Mouse (Mus musculus): ENCODE measurements around the gene Pknox2.

Gene Pknox2

DNA sequence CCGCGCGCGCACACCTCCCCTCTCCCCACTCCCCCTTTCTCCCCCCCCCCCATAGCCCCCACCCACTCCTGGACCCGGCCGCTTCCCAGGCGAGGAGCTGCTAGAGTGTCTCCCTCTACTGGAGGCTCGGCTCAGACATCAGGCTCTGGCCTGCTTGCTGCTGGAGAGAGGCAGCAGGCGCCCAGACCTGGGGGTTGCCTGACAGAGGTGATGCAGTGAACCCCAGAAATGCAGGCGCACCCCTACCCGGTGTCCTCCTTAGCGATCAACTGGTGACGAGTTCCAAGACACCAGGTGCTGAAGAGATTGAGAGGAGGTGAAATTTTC, at the start of gene Pknox2:
Pknox2 (minus strand) TSS at position 49 of the 327 bp plus-strand sequence.
- peak; percentile 85 for DNase-seq

DNA sequence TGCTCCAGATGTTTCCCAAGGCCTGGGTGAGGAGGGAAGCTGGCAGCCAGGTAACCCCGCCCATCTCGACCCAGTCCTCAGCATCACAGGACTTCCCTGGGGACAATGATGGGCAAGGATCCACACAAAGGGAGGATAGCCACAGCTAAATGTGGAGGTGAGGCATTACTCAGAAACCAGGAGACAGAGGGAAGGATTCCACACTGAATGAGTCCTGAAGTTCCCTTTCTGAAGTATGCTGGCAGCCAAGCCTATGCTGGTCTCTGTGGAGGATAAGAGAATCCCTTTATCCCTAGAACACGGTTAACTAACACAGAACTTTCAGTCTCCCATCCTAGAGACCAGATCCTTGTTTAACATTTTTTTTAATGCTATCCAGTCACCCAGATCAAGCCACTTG, 40.8 kb upstream of the Pknox2 start:
- DNase-seq, result no peak

DNA sequence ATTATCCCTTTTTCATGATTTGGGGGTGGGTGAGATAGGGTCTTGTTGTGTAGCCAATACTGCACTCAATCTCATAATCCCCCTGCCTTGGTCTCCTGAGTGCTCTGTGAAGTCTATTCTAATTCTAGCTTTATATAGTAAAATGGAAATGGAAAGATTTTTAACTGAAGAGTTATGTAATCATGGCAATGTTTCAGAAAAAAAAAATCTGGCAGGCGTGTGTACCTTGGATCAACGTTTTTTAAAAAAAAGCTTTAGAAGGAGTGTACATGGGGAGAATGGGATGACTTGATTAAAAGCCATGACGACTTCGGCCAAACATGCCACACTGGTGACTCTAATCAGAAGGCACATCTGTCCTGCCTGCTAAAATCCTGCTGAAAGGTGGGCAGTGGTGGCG, 40.2 kb upstream of the Pknox2 start:
- no peak for DNase-seq

DNA sequence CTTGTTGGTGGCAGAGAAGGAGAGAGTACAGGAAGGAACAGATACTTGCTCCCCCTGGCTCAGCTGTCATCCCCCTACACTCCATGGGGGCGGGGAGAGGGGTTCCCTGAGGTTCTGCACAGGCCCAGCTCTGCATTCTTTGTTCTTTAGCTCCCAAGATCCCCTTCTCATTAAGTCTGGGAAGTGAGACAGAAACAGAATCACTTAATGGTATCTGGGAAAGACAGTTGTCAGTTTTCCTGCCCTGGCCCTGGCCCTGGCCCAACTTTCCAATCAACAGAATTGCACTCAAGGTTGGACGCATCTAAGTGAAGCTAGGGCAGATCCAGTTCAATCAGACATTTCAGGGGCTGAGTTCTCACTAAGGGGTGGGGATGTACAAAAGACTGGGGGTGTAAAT, 36.0 kb upstream of the Pknox2 start:
- DNase-seq, result no peak

DNA sequence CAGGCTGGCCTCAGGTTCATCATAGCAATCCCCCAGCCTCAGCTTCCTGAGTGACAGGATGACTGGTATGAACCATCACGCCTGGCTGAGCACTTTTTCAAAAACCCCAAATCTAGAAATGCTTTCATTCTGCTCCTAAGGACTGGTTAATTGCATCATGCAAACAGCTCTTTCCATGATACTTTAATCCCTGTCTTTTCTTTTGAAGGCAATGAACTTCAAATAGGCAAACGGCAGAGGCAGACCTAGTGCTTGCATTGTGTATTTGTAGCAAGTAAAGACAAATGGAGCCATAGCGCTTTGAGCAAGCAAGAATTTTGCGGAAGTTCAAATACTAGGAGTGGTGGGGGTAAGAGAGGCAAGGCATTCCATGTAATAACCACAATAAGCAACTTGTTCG, 34.4 kb upstream of the Pknox2 start:
- no peak for DNase-seq

DNA sequence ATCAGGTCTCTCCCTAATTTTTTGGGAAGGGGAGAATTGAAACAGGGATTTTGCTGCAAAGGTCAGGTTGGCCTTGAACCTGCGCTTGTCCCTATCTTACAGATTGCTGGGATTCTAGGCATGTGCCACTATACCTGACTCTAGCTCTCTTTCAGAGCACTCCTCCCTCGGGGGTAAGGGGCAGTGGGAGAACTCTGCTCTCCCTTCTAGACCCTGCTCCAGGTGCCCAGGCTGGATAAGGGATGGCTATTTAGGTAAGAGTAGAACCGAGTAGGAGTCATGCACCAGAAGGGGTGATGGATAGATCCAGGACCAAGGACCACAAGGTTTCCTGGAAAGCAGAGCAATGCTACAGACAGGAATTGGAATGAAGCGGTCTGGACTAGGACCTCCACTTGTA, 32.4 kb upstream of the Pknox2 start:
- DNase-seq, result no peak

DNA sequence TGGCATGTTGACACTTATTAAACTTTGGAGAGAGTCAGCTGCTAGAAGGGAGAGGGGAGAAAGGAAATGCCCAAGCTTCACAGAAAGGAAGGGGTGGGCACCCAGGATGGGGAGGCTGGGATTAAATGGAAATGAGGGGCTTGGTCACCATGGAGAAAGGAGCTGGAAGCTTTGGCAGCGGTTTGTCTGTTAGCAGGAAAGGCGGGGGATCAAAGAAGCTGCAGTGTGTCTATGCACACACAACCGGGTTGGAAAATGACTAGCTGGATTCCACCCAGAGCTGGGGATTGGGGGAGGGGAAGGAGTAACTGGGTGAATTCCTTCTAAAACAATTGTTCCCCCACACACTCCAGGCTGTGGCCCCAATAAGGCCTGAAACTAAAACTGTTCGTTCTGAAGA, 31.7 kb upstream of the Pknox2 start:
- DNase-seq, result peak; percentile 34

DNA sequence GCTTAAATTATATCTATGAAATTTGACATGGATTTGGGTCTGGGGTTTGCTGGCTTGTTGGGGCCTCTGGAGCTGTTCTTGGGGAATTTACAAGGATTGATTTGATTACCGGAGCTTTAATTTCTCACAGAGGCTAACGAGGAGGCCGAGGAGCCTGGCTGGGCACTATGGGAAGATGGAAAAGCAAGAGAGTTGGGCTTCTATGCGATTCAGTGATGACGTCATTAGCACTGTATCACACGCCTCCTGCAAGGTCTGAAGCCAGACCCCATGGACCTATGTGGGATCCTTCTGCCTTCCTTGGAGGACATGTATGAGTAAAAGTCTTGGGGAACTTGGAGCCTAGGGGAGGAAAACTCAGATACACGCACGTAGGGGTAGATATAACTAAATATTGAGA, 30.3 kb upstream of the Pknox2 start:
- DNase-seq, result no peak

DNA sequence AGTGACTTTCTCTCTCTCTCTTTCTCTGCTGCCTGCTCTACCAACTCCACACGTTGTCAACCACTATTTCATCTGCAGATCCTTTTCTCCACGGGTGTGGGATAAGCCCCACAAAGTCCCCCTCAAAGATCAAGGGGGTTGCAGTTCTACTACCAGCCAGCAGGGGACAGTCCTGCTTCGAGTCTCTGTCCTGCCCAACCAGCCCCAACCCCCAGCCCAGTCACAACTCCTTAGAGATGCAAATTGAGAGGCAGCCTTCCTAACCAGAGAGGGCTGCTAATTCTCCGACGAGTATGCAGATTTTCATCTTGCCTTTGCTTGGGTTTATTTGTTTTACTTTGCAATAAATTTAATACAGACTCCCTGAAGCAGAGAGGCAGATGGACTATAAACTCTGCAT, 29.9 kb upstream of the Pknox2 start:
- DNase-seq, result peak; percentile 62

DNA sequence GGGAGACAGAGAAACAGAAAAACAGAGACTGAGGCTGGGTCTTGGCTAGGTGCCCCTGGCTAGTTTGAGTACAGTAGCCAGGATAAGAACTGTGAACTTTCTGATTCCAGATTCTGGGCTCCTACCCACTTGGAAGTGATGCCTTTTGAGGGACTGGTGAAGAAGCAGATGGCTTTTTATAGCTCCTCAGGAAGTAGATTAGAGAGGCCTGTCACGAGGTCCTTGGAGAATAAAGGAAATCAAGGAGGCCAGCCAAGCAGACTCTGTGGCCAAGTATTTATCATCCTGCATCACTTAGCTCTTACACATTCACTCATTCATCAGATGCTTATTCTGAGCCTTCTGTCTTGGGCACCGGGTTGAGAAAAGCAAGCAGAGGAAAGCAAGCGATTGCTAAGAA, 28.8 kb upstream of the Pknox2 start:
- DNase-seq, result no peak

DNA sequence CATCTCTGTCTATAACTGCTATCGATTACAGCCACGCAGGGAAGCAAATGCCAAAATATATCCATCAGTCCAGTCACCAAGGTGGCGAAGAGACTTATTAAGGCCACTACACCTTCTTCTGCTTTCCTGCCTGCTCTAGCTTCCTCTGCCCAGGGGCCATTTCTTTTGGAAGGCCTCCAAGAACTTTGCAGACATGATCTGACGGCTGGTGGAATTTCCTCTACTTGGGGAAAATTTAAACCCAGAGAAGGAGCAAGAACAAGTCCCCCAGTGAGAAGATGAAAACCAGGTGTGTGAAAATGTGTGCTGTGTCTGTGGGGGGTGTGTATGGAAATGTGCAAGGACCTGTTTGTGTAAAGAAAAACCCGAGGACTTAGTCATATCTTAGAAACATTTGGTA, 26.2 kb upstream of the Pknox2 start:
- DNase-seq, result no peak

DNA sequence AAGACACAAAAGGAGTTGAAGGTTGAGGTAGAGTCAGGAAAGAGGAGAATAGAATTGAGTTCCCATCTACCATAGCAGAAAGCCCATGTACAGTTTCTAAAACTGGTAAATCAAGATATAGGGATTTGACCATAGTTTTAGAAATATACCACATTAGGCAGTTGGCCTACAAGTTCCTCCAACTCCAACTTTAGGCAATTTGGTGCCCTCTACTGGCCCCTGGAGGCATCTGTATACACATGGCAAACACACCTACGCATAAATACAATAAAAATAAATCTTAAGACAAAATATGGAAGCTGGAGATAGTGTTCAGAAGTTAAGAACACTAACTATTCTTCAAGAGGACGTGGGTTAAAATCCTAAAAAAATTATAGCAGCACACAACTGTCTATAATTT, 19.7 kb upstream of the Pknox2 start:
- no peak for DNase-seq

DNA sequence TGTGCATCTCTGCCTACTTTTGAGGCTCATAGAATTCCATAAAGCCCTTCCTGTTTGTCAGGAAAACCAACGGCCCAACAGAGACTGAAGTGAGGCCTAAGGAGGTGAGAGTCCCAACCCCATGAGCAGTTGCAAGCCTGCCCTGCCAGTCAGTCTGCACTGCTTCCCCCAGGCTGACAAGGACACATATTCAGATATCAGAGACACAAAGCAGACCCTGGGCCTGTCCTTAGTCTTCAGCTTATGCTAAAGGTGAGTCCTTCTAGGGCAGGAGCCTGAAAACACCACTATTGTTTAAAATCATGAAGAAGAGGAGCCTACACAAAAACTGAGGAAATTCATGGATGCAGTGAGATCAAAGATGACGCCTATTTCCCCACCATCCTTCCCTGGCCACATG, 13.5 kb upstream of the Pknox2 start:
- DNase-seq, result no peak

DNA sequence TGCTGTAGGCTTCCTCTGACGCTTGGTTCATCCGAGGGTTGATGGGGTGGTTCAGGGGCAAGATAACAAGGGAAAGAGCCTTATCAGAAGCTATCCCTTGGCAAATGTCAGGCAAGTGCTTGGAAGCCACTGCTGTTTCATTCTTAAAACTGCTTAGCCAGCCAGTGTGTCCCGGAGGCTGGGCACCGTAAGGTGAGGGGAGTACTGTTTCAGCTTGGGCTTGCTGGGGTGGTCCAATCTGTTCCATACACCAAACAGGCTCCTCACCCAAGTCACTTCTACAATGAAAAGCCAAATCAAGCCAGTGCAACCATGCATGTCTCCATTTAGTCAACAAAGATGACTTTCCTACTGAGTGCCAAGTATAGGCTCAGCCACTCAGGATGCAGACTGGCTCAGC, 679 bp upstream of the Pknox2 start:
- no peak for DNase-seq

DNA sequence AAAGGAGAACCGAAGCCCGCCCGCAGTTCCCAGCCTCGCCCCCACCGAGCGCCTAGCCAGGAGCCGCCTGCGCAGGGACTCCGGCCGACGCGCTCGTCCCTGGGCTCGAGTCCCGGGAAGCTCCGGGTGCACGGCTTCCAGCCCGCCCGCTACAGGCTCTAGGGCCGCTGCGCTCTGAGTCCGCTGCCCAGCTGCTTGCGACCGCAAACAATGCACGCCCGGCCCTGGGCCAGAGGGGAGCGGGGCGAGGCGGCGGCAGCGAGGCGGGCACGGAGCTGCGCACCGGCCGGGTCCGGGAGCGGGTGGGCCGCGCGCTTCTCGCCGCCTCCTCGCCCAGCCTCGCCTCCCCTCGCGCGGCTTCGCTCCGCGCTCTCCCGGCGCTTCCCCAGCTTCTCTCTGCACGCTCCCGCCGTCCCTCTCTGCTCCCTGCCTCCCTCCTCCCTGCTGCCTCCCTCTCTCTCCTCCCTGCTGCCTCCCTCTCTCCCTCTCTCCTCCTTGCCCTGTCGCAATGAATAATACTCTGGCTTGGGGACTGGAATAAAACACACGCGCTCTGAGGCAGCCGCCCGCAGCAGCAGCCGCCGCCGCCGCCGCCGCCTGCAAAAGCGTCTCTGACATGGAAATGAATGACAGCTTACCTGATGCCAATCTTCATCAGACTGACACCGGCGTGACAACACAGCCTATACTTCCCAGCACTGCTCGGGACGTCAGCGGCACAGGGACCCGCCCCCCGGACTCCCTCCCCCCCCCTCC, 426 bp downstream of the Pknox2 start:
- DNase-seq, result peak; percentile 84

DNA sequence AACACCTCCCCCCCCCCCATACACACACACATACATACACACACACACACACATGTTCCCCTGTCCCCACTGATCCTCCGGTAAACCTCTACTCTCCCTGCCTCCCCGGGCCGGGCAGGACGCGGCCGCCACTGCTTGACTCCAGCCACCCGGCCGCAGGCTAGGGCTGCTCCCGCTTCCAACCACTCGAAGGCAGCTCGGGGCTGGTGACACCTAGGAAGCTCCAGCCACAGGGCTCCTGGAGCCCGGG, 929 bp downstream of the Pknox2 start:
- no peak for DNase-seq

DNA sequence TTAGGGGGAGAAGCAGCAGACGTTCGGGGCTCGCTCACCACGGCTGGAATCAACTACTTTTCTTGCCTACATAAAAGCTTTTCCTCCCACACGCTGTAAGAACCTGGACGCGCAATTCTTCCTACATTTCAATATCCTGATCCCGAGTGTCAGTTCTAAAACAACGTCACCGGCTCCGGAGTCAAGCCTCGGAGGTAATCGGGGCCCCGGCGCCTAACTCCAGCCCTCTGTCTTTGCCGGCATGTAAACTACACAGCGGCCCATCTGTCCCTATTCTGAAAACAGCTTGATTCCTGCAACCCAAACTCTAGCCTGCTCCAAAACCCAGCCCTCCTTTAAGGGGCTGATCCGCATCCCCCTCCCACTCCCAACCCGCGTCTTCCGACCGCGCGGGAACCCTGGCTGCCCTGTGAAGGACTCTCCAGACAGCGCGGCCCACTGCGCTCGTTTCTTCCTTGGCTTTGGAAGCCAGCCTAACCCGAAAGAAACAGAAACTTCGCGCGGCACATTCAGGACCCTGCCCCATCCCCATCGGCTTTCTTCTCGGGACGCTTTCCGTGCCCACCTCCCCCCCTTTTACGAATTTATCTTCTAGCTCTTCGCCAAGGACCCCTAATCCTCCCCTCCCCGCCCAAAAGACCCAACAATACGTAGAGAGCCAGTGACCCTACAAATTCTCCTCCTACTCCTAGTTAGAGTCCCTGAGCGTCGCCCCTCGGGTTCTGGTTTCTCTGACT, 1.4 kb downstream of the Pknox2 start:
- DNase-seq, result peak; percentile 38

DNA sequence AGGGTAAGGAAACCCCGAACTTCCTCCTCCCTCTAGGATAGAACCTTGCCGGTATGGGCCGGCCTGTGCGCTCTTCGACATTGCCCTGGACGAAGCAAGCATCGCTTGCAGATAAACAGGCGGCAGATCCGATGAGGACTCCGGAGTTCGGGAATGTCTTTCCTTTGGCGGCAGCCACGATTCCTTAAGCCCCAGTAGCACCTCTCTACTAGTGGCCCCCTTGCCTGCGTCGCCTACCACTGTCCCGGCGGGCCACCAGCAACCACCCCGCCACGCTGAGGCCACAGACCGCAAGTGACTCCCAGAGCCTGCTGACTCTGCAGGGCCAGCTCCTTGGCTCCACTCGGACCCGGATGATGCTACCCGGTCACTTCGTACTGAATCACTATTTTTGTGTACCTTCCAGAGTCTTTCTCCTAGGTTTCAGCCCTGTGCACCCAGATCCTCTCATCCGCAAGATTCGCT, 2.0 kb downstream of the Pknox2 start:
- peak; percentile 46 for DNase-seq

DNA sequence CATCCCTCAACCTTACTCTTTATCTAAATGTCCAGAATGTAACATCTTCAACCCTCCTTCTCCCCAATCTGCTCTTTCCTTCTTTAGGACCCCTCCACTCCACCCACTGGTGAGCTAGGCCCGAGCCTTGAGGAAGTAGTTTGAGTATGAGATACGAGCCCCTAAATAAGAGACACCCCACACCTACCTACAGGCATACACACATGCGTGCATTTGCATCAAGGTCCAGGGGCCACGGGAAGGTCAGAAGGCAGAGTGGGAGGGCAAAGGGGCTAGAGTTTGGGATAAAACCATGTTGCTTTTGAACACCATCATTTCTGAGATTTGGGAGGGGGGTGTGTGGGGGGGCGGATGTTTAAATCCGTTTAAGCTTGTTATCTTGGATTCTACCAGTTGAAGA, 2.5 kb downstream of the Pknox2 start:
- DNase-seq, result no peak

DNA sequence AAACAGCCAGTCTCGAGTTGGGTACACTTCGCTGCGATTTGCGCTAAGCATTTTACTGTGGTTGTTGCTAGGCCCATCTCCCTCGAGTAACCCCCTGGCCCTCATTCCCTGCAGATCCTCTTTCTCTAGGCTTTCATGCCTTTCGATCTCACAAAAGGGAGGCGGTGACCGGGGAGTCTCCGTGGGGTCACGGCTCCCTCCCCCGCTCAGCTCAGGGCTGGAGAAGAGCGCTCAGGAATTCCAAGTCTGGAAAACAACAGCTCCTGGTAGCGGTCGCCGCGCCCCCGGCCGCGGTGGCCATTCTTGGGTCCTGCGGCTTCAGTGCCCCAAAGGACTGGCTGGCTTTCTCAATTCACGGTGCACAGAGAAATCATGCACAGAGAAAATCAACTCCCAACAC, 3.0 kb downstream of the Pknox2 start:
- peak; percentile 44 for DNase-seq

DNA sequence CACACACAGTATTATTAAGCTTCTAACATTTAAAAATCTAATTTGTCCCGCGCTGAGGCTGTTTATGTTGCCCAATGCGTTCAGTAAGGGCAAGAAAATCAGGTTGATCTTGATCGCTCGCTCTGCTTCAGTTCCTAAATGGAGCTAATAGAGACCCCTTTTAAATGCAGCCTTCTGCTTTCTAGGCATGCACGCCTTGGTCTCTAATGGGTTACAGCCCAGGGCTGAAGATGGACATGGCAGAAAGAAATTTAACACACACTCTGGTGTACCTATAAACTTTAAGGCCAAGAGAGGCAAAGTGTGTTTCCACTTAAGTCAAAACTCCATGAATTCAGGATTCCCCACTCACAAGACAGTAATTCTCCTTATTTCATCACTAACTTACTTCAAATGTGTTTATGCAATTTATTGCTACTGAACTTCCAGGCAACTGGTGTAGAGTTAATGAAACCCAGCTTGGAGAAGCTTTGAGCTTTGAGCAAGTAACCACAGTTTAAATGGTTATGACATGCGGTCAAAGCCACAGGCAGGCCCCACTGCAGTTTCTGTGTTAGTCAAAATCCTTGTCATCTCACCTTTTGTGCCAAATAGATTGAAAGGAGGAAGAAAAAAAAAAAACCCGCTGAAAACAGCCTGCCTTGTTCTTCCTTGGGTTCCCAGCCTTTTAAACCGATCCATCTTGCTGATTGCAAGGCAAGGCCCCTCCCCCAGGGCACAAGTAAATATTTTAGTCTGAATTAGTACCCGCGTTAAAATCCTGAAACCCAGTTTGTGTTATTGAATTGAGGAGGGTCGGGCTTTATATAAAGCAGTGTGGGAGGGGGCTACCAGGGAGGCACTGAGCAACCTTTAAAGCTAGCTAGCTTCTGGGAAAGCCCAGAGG, 3.9 kb downstream of the Pknox2 start:
- no peak for DNase-seq

DNA sequence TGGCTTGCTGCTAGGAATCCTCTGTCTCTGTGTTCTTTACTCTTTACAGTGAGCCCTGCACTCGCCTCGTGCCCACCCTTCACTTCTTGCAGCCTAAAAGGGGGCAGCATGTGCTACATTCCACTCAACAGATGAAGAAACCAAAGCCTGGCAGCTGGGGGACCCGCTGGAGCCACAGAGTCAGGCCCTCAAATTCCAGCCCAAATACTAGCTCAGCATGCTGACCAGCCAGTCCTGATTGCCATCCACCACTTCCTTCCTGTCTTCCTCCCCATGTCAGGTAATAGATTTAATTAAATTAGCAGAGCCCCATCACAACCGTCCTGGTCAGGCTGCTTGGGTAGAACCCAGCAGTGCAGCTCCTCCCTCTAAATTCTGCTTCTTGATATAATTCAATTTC, 5.1 kb downstream of the Pknox2 start:
- no peak for DNase-seq

DNA sequence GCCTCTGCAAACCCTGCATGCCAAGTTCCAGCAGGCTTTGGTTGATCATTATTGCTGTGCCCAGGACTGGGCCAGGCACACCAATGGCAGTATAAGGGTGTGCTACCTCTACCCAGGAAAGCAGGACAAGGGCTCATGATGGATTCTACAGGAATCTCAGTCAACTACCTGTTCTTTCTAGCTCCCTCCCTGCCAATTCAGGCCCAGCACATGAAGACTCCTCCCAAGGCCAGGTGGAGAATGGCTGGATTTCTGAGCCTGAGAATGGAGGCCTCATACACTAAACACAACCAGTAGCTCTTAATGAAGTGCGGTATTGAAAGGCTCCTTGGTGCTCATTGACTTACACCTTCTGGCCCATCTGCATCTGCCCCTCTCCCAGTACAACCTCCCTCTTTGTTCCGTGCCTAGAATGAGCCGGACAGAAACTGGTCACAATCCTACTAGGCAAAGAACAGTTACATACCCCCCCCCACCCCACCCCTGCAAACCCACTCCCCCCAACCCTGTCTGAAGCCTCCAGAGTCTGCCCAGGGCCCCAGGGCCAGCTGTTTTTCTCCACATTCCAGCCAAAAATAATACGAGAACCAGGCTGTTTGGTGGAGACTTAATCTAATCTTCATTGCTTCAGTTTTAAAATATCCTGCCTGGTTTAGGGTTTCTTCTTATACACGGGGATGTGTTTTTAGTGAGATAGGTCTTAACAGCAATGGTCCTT, 6.6 kb downstream of the Pknox2 start:
- no peak for DNase-seq

All from right cerebral cortex, postnatal 25 days (tissue).